Mouse (Mus musculus): ENCODE data around the gene Rassf1. TPM values are rescaled to one million over a fixed set of nuclear protein-coding genes. Genes with fewer than 3 reads are reported as not detected.
A peak's percentile ranks its signal among the peaks of the same experiment; 100 is the strongest.
"Not testable (repeated sequence)": the region's sequence is repeated elsewhere in the genome, so short reads cannot be mapped to it uniquely, and the experiment has no call there.

Rassf1 gene
- polyA plus RNA-seq, 1 experiment from 2014 or later, result 15.8 TPM

DNA sequence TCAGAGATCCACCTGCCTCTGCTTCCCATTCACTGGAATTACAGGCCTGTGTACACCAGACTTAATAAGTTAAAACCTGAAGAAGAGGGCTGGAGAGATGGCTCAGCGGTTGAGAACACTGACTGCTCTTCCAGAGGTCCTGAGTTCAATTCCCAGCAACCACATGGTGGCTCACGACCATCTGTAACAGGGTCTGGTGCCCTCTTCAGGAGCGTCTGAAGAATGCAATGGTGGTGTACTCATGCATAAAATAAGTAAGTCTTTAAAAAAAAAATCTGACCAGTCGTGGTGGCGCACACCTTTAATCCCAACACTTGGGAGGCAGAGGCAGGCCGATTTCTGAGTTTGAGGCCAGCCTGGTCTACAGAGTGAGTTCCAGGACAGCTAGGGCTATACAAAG lies 22.4 kb downstream of the Rassf1 start:
- peaks cover 85% of the 10 kb centered on the region for H3K4me1 ChIP-seq (replicated peaks)
- 66% methylated on average over 6 of the region's 6 CpGs for WGBS (ENCODE audit: insufficient replicate concordance)
- H3K36me3 ChIP-seq (replicated peaks), result peaks cover 33% of the 10 kb centered on the region
- not testable (repeated sequence) for H3K4me2 ChIP-seq; H3K4me3 ChIP-seq (replicated peaks); ATAC-seq (ENCODE audit: insufficient read depth); H3K27ac ChIP-seq (replicated peaks); H3K9ac ChIP-seq; H3K27me3 ChIP-seq; H3K9me3 ChIP-seq (replicated peaks)

DNA sequence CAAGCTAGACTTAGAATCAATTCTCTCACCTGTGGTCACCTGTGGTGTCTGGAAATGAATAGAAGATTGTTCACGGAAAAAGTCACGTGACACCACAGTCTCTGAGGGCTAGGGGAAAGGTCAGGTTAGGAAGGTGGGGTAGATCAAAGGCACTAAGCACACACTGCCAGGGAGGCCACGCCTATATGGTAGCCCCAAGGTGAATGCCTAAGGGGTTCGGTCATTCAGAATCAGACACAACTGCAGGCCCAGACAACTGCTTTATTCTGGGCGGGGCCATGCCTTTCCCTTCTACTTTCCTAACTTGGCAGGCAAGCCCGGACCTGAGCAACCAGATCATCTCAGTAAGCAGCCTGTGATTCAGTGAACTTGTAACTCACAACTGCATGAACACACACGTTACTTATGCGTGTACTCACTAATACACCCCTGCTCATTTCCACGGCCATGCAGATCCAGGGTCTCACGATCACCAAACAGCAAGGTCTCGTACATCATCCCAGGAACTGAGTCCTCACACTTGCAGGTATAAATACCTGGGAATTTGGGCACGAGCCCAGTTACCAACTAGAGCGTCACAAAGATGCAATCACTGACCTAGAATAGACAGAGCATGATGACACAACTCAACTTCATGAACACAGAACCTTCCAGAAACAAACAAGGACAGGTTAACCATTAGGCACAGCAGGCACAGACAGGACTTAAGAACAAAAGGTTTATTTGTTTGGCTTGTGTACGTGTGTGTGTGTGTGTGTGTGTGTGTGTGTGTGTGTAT lies 24.4 kb downstream of the Rassf1 start:
- ATAC-seq (ENCODE audit: insufficient read depth), result no peak
- no peaks in the 10 kb centered on the region for H3K9me3 ChIP-seq (replicated peaks)
- H3K4me3 ChIP-seq (replicated peaks), result no peak overlapping the region
- no peak overlapping the region for H3K9ac ChIP-seq
- H3K27me3 ChIP-seq, result no peaks in the 10 kb centered on the region
- 73% methylated on average over 14 of the region's 14 CpGs for WGBS (ENCODE audit: insufficient replicate concordance)
- peaks cover 90% of the 10 kb centered on the region for H3K4me1 ChIP-seq (replicated peaks)
- H3K4me2 ChIP-seq, result peak overlapping the region; percentile 0; the same call in 1 of the 2 replicates
- H3K27ac ChIP-seq (replicated peaks), result peak overlapping the region; percentile 84
- peaks cover 33% of the 10 kb centered on the region for H3K36me3 ChIP-seq (replicated peaks)

GRCm38 (mm10) chr9:107576357-107577107 lies 25.2 kb downstream of the Rassf1 start, which contains the start of gene Hyal1:
TSS of gene Hyal1 (plus strand) at chr9:107576927.
- peaks cover 29% of the 10 kb centered on the region for H3K36me3 ChIP-seq (replicated peaks)
- peak within 1 kb of the TSS; percentile 84 for H3K27ac ChIP-seq (replicated peaks)
- peak; percentile 65 for ATAC-seq (ENCODE audit: insufficient read depth)
- peak within 1 kb of the TSS; percentile 58 for H3K9ac ChIP-seq
- H3K4me1 ChIP-seq (replicated peaks), result peaks cover 89% of the 10 kb centered on the region
- WGBS (ENCODE audit: insufficient replicate concordance), result 24% methylated on average over 16 of the region's 16 CpGs
- H3K4me3 ChIP-seq (replicated peaks), result peak within 1 kb of the TSS; percentile 55
- no peaks in the 10 kb centered on the region for H3K9me3 ChIP-seq (replicated peaks)
- no peaks in the 10 kb centered on the region for H3K27me3 ChIP-seq
- H3K4me2 ChIP-seq, result peak within 1 kb of the TSS; percentile 76

DNA sequence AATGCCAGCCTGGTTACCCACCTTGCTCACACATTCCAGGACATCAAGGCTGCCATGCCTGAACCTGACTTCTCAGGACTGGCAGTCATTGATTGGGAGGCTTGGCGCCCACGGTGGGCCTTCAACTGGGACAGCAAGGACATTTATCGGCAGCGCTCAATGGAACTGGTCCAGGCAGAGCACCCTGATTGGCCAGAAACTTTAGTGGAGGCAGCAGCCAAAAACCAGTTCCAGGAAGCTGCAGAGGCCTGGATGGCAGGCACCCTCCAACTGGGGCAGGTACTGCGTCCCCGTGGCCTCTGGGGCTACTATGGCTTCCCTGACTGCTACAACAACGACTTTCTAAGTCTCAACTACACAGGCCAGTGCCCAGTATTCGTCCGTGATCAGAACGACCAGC lies 26.5 kb downstream of the Rassf1 start:
- Histone ChIP-seq H3K9ac (no peak overlapping the region), H3K27ac (replicated peaks) (0 out of 2 replicates have a peak overlapping the region, but pooled peaks have one; percentile 69), H3K4me3 (replicated peaks) (no peak overlapping the region), H3K9me3 (replicated peaks) (no peaks in the 10 kb centered on the region), H3K4me1 (replicated peaks) (peaks cover 89% of the 10 kb centered on the region), H3K27me3 (no peaks in the 10 kb centered on the region), H3K4me2 (peak overlapping the region; percentile 76), H3K36me3 (replicated peaks) (peaks cover 16% of the 10 kb centered on the region)
- 84% methylated on average over 10 of the region's 10 CpGs for WGBS (ENCODE audit: insufficient replicate concordance)
- no peak for ATAC-seq (ENCODE audit: insufficient read depth)

- H3K9ac ChIP-seq, result no peak within 1 kb of the TSS; the same call in 1 of the 2 replicates
- 73% methylated on average over 3 of the region's 3 CpGs for WGBS (ENCODE audit: insufficient replicate concordance)
- peak within 1 kb of the TSS; percentile 80 for H3K4me2 ChIP-seq
- no peaks in the 10 kb centered on the region for H3K27me3 ChIP-seq
- peaks cover 88% of the 10 kb centered on the region for H3K4me1 ChIP-seq (replicated peaks)
- ATAC-seq (ENCODE audit: insufficient read depth), result no peak
- no peak within 1 kb of the TSS for H3K4me3 ChIP-seq (replicated peaks)
- peaks cover 17% of the 10 kb centered on the region for H3K36me3 ChIP-seq (replicated peaks)
- H3K27ac ChIP-seq (replicated peaks), result peak within 1 kb of the TSS; percentile 96
- H3K9me3 ChIP-seq (replicated peaks), result no peaks in the 10 kb centered on the region
Measured at GRCm38 (mm10) chr9:107578587-107578986, 27.2 kb downstream of the Rassf1 start, which contains the start of gene Naa80. TSS of gene Naa80 (plus strand) at chr9:107578887.

DNA sequence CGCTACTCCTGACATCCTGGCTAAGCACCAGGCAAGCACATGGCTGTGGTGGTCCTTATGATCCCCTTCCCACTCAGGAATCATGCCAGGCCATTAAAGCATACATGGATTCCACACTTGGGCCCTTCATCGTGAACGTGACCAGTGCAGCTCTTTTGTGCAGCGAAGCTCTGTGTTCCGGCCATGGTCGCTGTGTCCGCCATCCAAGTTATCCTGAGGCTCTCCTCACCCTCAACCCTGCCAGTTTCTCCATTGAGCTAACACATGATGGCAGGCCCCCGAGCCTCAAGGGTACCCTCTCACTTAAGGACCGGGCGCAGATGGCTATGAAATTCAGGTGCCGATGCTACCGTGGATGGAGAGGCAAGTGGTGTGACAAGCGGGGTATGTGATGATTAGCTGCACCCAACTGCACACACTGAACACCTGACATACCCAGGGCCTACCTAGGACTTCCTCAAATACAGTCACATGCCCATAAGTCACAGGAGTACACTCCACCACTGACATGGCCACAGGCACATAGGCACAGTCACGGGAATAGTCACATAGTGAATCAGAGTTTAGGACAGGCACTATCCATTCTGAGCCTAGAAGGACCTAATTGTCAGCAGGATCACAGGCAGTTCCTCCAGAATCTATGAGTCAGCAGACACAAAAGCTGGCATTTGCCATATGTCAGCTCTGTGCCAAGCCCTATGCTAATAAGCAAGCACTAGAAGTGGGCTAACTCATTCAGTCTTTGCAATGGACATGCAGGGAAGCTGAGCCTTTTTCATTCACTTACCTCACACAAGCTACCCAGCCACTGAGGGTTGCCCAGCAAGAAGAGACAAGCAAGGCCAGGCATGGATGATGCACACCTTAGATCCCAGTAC lies 27.9 kb downstream of the Rassf1 start:
- H3K27me3 ChIP-seq, result no peaks in the 10 kb centered on the region
- H3K27ac ChIP-seq (replicated peaks), result peak overlapping the region; percentile 96
- H3K4me2 ChIP-seq, result 0 out of 2 replicates have a peak overlapping the region, but pooled peaks have one; percentile 80
- WGBS (ENCODE audit: insufficient replicate concordance), result 88% methylated on average over 14 of the region's 14 CpGs
- no peaks in the 10 kb centered on the region for H3K9me3 ChIP-seq (replicated peaks)
- H3K36me3 ChIP-seq (replicated peaks), result peaks cover 20% of the 10 kb centered on the region
- H3K4me3 ChIP-seq (replicated peaks), result no peak overlapping the region
- no peak overlapping the region for H3K9ac ChIP-seq
- H3K4me1 ChIP-seq (replicated peaks), result peaks cover 92% of the 10 kb centered on the region
- ATAC-seq (ENCODE audit: insufficient read depth), result no peak

GRCm38 (mm10) chr9:107580501-107581317 lies 29.4 kb downstream of the Rassf1 start, which contains the start of gene Hyal3:
TSS of gene Hyal3 (plus strand) at chr9:107580818.
- under 1% methylated on average over 32 of the region's 32 CpGs for WGBS (ENCODE audit: insufficient replicate concordance)
- H3K9me3 ChIP-seq (replicated peaks), result no peaks in the 10 kb centered on the region
- peaks cover 94% of the 10 kb centered on the region for H3K4me1 ChIP-seq (replicated peaks)

GRCm38 (mm10) chr9:107581584-107581983 lies 30.2 kb downstream of the Rassf1 start:
- peak overlapping the region; percentile 64 for H3K4me3 ChIP-seq (replicated peaks)
- H3K27ac ChIP-seq (replicated peaks), result peak overlapping the region; percentile 96
- WGBS (ENCODE audit: insufficient replicate concordance), result 23% methylated on average over 4 of the region's 4 CpGs
- peaks cover 22% of the 10 kb centered on the region for H3K36me3 ChIP-seq (replicated peaks)
- H3K9me3 ChIP-seq (replicated peaks), result no peaks in the 10 kb centered on the region
- peaks cover 94% of the 10 kb centered on the region for H3K4me1 ChIP-seq (replicated peaks)
- H3K9ac ChIP-seq, result peak overlapping the region; percentile 70
- ATAC-seq (ENCODE audit: insufficient read depth), result no peak
- peak overlapping the region; percentile 80 for H3K4me2 ChIP-seq
- H3K27me3 ChIP-seq, result no peaks in the 10 kb centered on the region

More at GRCm38 (mm10) chr9:107580501-107581317, 29.4 kb downstream of the Rassf1 start, which contains the start of gene Hyal3:
- Histone ChIP-seq H3K9ac (peak within 1 kb of the TSS; percentile 70), H3K27me3 (no peaks in the 10 kb centered on the region), H3K4me2 (peak within 1 kb of the TSS; percentile 80), H3K36me3 (replicated peaks) (peaks cover 22% of the 10 kb centered on the region), H3K4me3 (replicated peaks) (peak within 1 kb of the TSS; percentile 64), H3K27ac (replicated peaks) (peak within 1 kb of the TSS; percentile 96)
- peak; percentile 79 for ATAC-seq (ENCODE audit: insufficient read depth)

- H3K4me1 ChIP-seq (replicated peaks), result peaks cover 89% of the 10 kb centered on the region
- H3K4me2 ChIP-seq, result peak overlapping the region; percentile 80; the same call in 1 of the 2 replicates
- no peaks in the 10 kb centered on the region for H3K27me3 ChIP-seq
- H3K36me3 ChIP-seq (replicated peaks), result peaks cover 22% of the 10 kb centered on the region
- peak overlapping the region; percentile 96 for H3K27ac ChIP-seq (replicated peaks)
- H3K9ac ChIP-seq, result peak overlapping the region; percentile 70; the same call in 1 of the 2 replicates
- no peak for ATAC-seq (ENCODE audit: insufficient read depth)
- no peaks in the 10 kb centered on the region for H3K9me3 ChIP-seq (replicated peaks)
- no peak overlapping the region for H3K4me3 ChIP-seq (replicated peaks)
- 81% methylated on average over 7 of the region's 7 CpGs for WGBS (ENCODE audit: insufficient replicate concordance)
Measured at GRCm38 (mm10) chr9:107582509-107583062, 31.2 kb downstream of the Rassf1 start.

Data from liver, embryonic 15.5 days (tissue).